Mouse (Mus musculus): ENCODE results near the gene Vmn2r30. TPM values are rescaled to one million over a fixed set of nuclear protein-coding genes. Genes with fewer than 3 reads are reported as not detected.
A peak's percentile ranks its signal among the peaks of the same experiment; 100 is the strongest.
"Not testable (repeated sequence)": the region's sequence is repeated elsewhere in the genome, so short reads cannot be mapped to it uniquely, and the experiment has no call there.

The Vmn2r30 gene
- total and polyA plus RNA-seq, 3 experiments: not detected

GRCm38 (mm10) chr7:7281383-7281782, 56.0 kb downstream of the Vmn2r30 start:
- TF ChIP-seq GABPA (IDR thresholded peaks at IDR 0.05; ENCODE audit: low read depth, low read length) (no peak), MEF2A (IDR thresholded peaks at IDR 0.05; ENCODE audit: extremely low read depth, insufficient replicate concordance, low read depth, low read length, poor library complexity, severe bottlenecking) (no peak), ZMIZ1 (IDR thresholded peaks at IDR 0.05; ENCODE audit: low read depth, low read length) (no peak), USF1 (IDR thresholded peaks at IDR 0.05; ENCODE audit: low read depth, low read length) (no peak), CHD1 (IDR thresholded peaks at IDR 0.05; ENCODE audit: low read depth, low read length) (no peak), TBP (IDR thresholded peaks at IDR 0.05; ENCODE audit: low read depth, low read length) (no peak), USF2 (IDR thresholded peaks at IDR 0.05; ENCODE audit: borderline replicate concordance in 1 of 2, insufficient read depth in 1 of 2, low read depth in 1 of 2, low read length in 2 of 2) (no peak), BHLHE40 (IDR thresholded peaks at IDR 0.05; ENCODE audit: borderline replicate concordance, low read depth, low read length) (no peak), SMC3 (IDR thresholded peaks at IDR 0.05; ENCODE audit: low read depth, low read length) (no peak), GATA1 (IDR thresholded peaks at IDR 0.05; ENCODE audit: low read depth, low read length) (no peak), TAL1 (IDR thresholded peaks at IDR 0.05; ENCODE audit: low read length) (no peak), CHD2 (IDR thresholded peaks at IDR 0.05; ENCODE audit: low read length) (no peak), EP300 (IDR thresholded peaks at IDR 0.05; ENCODE audit: low read depth in 1 of 2, low read length in 2 of 2) (no peak), MAX (IDR thresholded peaks at IDR 0.05; ENCODE audit: low read length) (no peak), RAD21 (IDR thresholded peaks at IDR 0.05; ENCODE audit: low read depth, low read length) (no peak), MAFK (IDR thresholded peaks at IDR 0.05; ENCODE audit: borderline replicate concordance, low read depth, low read length) (no peak)
- Histone ChIP-seq H3K9me3 (replicated peaks; ENCODE audit: insufficient read depth, low read length) (no peaks in the 10 kb centered on the region), H3K27me3 (ENCODE audit: control insufficient read depth in 1 of 2, insufficient read depth in 2 of 2, low read length in 2 of 2) (no peaks in the 10 kb centered on the region), H3K36me3 (ENCODE audit: control insufficient read depth in 1 of 2, insufficient read depth in 2 of 2, low read length in 2 of 2) (no peaks in the 10 kb centered on the region), H3K79me2 (ENCODE audit: control insufficient read depth, insufficient read depth, low read length, poor library complexity) (no peaks in the 10 kb centered on the region), H3K27ac (ENCODE audit: control insufficient read depth, low read depth, low read length) (no peak overlapping the region), H3K9ac (ENCODE audit: control insufficient read depth, low read depth, low read length, poor library complexity, severe bottlenecking) (no peak overlapping the region), H3K4me3 (ENCODE audit: control insufficient read depth in 1 of 2, insufficient read depth in 1 of 2, low read depth in 2 of 2, low read length in 2 of 2) (no peak overlapping the region), H3K4me1 (ENCODE audit: control insufficient read depth in 1 of 2, insufficient read depth in 2 of 2, low read length in 2 of 2) (peaks cover 0 to 3% of the 10 kb centered on the region in 2 experiments; a peak in 1 of 4 replicates)
- peak; percentile 54 for DNase-seq (ENCODE audit: low read depth, low spot score)

- not testable (repeated sequence) for H3K27me3 ChIP-seq (ENCODE audit: control insufficient read depth in 1 of 2, insufficient read depth in 2 of 2, low read length in 2 of 2); H3K27ac ChIP-seq (ENCODE audit: control insufficient read depth, low read depth, low read length); H3K79me2 ChIP-seq (ENCODE audit: control insufficient read depth, insufficient read depth, low read length, poor library complexity); H3K9me3 ChIP-seq (replicated peaks; ENCODE audit: insufficient read depth, low read length); H3K9ac ChIP-seq (ENCODE audit: control insufficient read depth, low read depth, low read length, poor library complexity, severe bottlenecking); H3K36me3 ChIP-seq (ENCODE audit: control insufficient read depth in 1 of 2, insufficient read depth in 2 of 2, low read length in 2 of 2); H3K4me1 ChIP-seq (ENCODE audit: control insufficient read depth in 1 of 2, insufficient read depth in 2 of 2, low read length in 2 of 2)
- peak within 1 kb of the TSS; percentile 10 to 47; a peak in 3 of 4 replicates for H3K4me3 ChIP-seq (ENCODE audit: control insufficient read depth in 1 of 2, insufficient read depth in 1 of 2, low read depth in 2 of 2, low read length in 2 of 2)
- peak; percentile 99 for TF ChIP-seq TBP (IDR thresholded peaks at IDR 0.05; ENCODE audit: low read depth, low read length)
- TF ChIP-seq SMC3 (IDR thresholded peaks at IDR 0.05; ENCODE audit: low read depth, low read length): peak; percentile 82
- peak; percentile 30 for TF ChIP-seq RAD21 (IDR thresholded peaks at IDR 0.05; ENCODE audit: low read depth, low read length)
- peak; percentile 76 to 88 (median 76) for TF ChIP-seq CTCF (IDR thresholded peaks at IDR 0.05 in 2 of 3, conservative IDR thresholded peaks at IDR 0.05 in 1 of 3; ENCODE audit: control insufficient read depth in 1 of 3, insufficient read depth in 1 of 3, low read depth in 2 of 3, low read length in 3 of 3, poor library complexity in 1 of 3, severe bottlenecking in 1 of 3)
- peak; percentile 92 for TF ChIP-seq HCFC1 (IDR thresholded peaks at IDR 0.05; ENCODE audit: low read depth, low read length)
- peak; percentile 100 for TF ChIP-seq UBTF (IDR thresholded peaks at IDR 0.05; ENCODE audit: borderline replicate concordance, insufficient read depth, low read depth, low read length)
- DNase-seq (ENCODE audit: low read depth, low spot score): peak; percentile 75
Measured at GRCm38 (mm10) chr7:7277966-7278567, 59.3 kb downstream of the Vmn2r30 start, which contains the start of gene Gm45844. Gene Gm45844, minus strand, starts transcription at chr7:7278289.

GRCm38 (mm10) chr7:7277556-7277955, 59.9 kb downstream of the Vmn2r30 start:
- H3K4me1 ChIP-seq (ENCODE audit: control insufficient read depth in 1 of 2, insufficient read depth in 2 of 2, low read length in 2 of 2); H3K36me3 ChIP-seq (ENCODE audit: control insufficient read depth in 1 of 2, insufficient read depth in 2 of 2, low read length in 2 of 2); H3K27ac ChIP-seq (ENCODE audit: control insufficient read depth, low read depth, low read length); H3K9me3 ChIP-seq (replicated peaks; ENCODE audit: insufficient read depth, low read length); H3K79me2 ChIP-seq (ENCODE audit: control insufficient read depth, insufficient read depth, low read length, poor library complexity); H3K9ac ChIP-seq (ENCODE audit: control insufficient read depth, low read depth, low read length, poor library complexity, severe bottlenecking); H3K27me3 ChIP-seq (ENCODE audit: control insufficient read depth in 1 of 2, insufficient read depth in 2 of 2, low read length in 2 of 2): not testable (repeated sequence)
- peak; percentile 49 for DNase-seq (ENCODE audit: low read depth, low spot score)
- H3K4me3 ChIP-seq (ENCODE audit: control insufficient read depth in 1 of 2, insufficient read depth in 1 of 2, low read depth in 2 of 2, low read length in 2 of 2): peak overlapping the region in 1 of 2 experiments; percentile 10; a peak in 2 of 4 replicates

Measured in MEL (cell line).